Mouse (Mus musculus) CD4-positive, CD25-positive, alpha-beta regulatory T cell, adult 4 months (primary cell): ENCODE measurements around the gene S1pr5. TPM values are rescaled to one million over a fixed set of nuclear protein-coding genes. Genes with fewer than 3 reads are reported as not detected.
"Not testable (repeated sequence)": the region's sequence is repeated elsewhere in the genome, so short reads cannot be mapped to it uniquely, and the experiment has no call there.

Experiments
- ATAC-seq: one replicate; pipeline ENCODE4 v1.8.0; 2017
- polyA plus RNA-seq, 2 experiments: library from polyadenylated mRNA; unstranded; fragments of 100-300 nt; shearing (Covaris generic); gene quantifications; one replicate each; pipeline ENCODE4 v1.2.1; 2017

The S1pr5 gene
- polyA plus RNA-seq, 2 experiments from 2014 or later, result 0.12 TPM; not detected in 1

DNA sequence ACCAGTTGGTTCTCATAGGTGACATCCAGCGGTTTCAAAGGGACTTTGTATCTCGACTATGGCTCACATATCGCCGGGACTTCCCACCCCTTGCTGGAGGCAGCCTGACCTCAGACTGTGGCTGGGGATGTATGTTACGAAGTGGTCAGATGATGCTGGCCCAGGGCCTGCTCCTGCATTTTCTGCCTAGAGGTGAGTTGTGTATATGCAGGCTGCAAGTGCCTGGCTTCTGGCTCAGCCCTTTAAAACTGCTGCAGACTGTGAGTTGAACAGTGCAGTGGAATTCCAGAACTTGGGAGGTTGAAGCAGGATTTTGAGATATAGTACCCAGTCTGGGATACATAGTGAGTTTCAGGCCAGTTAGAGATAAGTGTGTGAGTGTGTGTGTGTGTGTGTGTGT is 18.6 kb upstream of the S1pr5 start:
- ATAC-seq, result no peak

DNA sequence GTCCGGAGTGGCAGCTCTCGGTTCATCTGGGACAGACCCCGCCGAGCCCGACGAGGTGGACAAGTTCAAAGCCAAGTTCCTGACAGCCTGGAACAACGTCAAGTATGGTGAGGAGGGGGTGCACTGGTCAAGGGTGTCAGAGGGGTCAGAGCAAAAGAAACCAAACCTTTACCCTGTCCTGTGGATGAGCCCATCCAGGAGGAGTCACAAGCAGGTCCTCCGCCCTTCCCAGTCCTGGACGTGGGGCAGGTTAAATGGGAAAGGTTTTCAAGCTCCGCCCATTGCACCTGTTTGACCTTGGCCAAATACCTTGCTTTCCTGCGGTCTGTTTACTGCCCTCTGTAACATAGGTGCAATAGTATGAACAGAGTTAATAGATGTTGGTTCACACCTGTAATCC is 17.4 kb upstream of the S1pr5 start:
- ATAC-seq, result no peak

DNA sequence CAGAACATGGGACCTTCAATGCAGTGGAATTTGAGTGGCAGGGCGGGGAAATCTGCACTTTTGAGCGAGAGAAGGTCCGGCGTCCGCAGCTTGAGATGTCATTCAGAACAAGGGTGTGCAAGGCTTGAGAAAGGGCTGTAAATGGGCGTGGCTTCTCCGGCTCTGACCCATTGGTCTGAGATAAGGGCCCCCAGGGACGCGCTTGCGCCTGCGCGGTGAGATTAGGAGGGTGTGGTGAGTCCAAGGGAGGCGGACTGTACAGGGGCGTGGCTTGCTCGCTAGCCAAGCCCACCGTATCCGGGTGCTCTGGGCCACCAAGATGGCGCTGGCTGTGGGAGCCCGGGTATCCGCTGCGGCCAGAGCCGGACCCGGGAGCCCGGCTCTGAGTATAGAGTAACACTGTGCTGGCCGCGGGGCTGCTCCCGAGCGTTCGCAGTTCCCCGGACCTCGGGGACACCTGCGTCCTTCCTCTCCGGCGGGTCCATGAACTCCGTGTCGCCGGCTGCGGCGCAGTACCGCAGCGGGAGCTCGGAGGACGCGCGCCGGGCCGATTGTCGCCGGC is 16.8 kb upstream of the S1pr5 start, which contains the start of gene Atg4d:
Atg4d (plus strand) TSS at position 294 of the 562 bp plus-strand sequence.
- ATAC-seq, result peak; percentile 98

DNA sequence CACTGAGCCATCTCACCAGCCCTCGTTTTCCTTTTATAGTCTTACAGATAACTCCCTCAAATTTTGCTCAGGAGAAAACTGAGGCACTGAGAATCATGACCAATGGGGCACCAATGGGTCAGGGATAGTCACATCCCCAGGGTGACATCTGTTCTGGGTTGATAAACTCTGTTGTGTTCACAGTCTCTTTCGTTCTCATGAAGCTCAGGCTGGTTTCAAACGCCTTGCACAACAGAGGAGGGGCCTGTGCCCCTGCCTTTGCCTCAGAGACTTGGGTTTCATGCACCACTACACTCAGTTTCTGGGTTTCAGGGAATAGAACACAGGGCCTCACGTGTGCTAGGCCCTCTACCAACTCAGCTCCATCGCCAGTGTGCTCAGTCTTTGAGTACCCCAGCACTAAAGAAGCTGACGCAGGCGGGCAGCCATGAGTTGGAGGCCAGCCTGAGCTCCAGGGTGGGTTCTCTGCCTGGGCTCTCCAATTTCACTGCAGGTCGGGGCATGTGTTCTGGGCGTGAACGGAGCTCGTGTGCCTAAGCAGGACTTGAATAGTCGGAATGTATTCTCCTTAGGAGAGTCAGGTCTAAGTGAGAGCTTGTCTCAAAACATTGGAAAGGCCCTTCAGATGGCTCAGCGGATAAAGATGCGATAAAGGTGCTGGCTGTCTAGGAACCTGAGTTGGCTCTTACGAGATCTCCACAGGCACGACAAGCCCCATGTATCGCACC is 16.2 kb upstream of the S1pr5 start:
- no peak for ATAC-seq

DNA sequence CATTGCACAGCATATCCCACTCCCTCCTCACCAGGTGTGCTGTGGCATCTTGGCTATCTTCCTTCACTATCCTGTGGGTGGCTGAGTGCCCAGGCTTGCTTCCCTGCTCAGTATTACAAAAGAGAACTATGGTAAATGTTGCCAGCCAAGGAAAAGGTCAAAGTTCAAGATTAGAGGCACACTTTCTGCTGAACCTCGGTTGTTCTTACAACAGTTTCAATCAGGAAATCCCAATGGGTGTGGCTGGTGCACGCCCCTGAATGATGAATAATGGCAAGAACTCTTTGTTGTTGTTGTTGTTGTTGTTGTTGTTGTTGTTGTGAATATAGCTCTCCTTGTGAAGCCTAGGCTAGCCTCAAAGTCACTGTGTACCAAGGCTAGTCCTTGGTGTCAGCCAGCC is 13.6 kb upstream of the S1pr5 start:
- no peak for ATAC-seq

DNA sequence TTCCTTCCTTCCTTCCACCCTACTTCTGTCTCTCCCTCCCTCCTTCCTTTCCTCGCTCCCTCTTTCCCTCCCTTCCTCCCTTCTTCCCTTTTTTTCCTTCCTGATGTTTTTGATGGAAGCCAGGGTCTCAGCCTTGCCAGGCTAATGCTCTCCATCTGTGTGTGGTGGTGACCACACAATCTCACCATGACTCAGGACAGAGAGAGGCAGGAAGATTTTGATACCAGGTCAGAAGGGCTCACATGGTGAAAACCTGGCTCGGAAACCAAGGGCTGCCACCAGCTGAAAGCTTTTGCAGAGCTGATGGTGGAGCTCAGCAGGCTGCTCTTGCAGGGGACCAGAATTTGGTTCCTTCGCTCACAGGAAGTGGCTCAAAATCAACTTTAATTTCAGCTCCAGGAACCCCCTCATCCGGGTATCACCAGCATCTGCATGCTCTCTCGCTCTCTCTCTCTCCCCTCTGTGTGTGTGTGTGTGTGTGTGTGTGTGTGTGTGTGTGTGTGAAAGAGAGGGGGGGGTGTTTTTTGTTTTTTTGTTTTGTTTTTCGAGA is 12.3 kb upstream of the S1pr5 start:
- ATAC-seq, result peak; percentile 33

DNA sequence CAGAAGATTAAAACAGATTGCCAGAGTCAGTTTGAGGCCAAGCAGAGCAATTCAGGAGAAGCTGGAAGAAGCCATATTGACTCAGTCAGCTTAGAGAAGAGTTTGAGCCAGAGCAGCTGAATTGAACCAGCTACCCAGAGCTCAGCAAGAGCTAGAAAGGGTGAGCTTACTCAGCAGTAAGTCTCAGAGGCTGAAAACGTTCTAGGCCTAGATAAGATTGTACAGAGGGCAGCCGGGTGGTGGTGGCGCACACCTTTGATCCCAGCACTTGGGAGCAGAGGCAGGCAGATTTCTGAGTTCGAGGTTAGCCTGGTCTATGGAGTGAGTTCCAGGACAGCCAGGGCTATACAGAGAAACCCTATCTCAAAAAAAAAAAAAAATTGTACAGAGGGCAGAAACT is 8.1 kb upstream of the S1pr5 start:
- not testable (repeated sequence) for ATAC-seq

DNA sequence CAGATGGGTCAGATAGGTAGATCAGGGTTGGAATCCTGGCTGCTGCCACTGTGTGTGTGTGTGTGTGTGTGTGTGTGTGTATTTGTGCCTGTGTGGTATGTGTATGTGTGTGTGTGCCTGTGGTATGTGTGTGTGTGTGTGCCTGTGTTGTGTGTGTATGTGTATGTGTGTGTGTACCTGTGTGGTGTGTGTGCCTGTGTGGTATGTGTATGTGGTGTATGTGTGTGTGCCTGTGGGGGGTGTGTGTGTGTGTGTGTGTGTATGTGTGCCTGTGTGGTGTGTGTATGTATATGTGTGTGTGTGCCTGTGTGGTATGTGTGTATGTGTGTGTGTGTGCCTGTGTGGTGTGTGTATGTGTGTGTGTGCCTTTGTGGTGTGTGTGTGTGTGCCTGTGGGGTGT is 6.4 kb upstream of the S1pr5 start:
- ATAC-seq, result no peak

DNA sequence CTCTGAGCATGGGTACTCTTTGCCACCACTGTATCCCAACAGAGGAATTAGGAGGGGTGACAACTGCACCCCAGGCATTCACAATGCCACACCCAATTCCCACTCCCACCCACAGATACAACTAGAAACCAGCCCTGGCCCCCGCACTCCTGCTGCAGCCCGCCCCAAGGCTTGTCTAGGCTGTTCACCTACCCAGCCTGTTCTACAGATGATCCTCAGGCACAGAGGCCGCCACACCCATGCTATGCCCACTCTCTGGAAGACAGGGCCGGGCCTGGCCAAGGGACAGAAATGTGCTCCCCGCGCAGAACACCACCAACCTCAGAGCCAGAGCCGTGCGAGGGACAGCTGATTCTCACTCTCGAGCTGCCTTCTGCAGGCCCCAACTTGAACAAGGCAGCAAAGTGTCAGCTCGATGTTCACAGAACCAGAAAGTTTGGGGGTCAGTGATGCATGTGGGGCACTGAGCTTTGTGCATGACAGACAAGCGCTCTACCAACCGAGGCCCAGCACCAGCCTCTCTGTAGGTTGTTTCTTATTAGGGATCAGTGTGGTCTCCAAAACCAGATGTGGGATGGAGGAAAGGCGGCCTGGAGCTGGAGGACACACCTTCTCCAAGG is 3.0 kb upstream of the S1pr5 start:
- no peak for ATAC-seq

DNA sequence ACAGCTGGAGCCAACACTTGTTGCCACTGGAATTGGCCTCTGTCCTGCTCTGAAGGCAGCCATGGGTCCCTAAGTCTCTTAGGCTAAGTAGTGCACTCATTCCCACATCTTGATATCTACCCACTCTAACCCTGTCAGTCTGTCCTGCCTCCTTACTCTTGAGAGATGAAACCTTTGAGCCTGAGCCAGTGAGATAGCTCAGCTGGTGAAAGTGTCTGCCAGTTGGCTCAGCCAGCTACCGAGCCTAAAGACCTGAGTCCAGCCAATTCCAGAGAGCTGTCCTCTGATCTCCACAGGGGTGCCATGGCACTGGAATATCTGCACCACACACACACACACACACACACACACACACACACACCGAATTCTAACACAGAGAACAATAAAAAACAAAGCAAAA is 2.3 kb upstream of the S1pr5 start:
- no peak for ATAC-seq

DNA sequence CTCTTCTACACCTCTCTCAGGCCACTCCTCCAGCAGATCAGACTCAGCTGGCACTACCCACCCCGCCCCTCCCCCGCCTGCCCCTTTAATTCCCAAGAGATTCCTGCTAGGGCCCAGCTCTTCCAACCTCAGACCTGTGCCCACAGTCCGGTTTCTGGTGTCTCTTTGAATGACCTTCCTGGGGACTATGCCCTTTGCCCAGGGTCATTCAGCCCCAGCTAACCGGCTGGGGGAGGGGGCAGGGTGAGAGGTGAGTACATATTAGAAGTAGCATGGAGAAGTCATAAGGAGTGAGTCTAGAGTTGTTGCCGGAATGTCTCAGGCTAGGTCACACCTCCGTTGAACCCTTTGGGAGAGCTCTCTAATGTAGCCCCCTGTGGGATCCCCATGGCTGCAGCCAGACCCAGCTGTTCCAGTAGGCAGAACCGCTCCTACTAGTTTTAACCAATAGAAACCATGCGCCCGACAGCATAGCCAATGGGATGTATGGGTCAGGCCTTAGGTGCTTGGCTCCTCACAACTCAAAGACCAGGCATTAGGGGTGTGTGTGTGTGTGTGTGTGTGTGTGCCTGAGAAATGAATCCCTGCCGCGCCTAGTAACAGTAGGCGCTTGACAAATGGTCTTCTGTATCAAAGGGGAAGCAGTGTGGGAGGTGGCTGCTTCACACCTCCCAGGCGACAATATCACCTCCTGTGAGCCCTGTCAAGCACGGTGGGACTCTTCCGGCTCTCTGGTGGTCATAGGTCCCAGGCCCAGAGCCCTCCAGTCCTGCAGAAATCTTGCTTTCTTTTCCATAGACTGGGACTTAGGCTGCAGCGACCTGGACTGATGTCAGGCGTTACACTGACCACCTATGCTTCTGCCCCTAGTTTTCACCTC is 1.6 kb upstream of the S1pr5 start:
- ATAC-seq, result no peak

DNA sequence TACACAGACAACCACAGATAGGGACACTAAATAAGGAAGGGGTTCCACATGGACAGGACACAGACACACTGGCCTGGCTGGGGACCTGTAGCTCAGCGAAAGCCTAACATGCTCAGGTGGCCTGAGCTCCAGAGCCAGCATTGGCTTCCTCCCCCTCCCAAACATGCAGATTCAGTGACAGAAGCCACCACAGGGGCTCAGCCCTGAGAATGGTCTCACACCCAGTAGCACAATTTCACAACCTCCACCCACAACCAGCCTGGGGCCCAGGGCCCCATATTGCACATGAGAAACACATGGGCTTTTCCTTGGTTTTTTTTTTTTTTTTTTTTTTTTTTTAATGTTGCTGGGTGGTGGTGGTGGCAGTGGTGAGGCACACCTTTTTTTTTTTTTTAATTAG is 1.9 kb downstream of the S1pr5 start:
- no peak for ATAC-seq

DNA sequence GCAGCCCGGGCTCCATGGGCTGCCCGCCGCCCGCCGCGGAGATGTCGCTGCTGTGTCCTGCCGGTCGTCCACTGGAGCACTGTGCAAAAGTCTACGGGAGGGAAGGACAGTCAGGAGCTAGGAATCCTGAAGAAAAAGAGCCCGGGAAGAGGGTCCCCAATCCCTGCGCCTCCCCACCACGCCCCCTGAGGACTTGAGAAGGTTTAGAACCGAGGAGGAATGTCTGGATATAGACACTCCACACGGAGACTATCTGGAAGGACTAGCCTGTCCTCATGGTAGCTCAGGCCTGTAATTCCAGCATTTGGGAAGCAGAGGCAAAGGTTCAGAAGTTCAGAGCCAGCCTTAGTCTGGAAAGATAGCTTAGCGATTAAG is 3.1 kb downstream of the S1pr5 start:
- ATAC-seq, result no peak

DNA sequence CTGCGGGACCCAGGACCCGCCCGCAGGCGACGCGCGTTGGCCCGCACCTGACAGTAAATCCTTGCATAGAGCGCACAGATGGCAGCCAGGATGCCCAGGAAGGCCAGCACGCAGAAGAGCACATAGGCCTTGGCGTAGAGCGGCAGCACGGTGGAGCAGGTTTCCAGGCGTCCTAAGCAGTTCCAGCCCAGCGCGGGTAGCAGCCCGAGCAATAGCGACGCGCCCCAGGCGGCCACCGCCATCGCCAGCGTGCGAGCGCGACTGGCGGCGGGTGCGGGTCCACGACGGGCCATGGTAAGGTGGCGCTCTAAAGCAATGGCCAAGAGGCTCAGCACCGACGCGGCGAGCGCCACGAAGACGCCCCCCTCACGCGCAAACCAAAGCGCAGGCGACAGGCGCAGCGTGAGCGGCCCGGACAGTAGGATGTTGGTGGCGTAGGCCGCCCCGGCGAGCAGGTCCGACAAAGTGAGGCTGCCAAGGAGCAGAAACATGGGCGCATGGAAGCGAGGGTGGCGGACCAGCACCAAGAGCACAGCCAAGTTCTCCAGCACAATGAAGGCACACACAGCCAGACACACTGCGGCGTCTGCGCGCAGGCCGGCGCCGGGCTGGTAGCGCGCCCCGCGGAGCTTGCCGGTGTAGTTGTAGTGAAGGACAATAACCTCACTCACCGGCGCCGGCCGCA is 3.7 kb downstream of the S1pr5 start:
- ATAC-seq, result no peak

DNA sequence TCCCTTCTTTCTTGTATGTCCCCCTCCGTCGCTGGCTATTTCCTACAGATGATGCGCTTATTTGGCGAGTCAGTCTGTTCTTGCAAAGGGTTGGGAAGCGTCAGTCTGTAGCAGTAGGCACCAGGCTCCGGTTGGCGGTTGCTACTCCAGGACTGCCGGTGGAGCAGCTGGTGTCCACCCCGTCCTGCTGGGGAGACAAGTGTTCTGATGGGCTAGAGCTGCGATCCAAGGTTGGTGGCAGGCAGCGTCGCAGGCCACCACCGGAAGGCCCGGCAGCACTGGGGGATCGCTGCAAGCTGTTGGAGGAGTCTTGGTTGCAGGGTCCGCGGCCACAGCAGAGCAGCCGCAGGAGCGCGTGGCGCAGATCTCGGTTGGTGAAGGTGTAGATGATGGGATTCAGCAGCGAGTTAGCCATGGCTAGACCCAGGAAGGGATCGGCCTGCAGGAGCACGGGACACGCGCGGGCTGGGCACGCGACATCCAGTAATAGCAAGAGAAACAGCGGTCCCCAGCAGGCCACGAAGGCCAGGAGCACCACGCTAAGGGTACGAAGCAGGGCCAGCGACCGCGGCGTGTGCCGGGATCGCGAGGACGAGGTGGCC is 4.3 kb downstream of the S1pr5 start:
- ATAC-seq, result no peak

DNA sequence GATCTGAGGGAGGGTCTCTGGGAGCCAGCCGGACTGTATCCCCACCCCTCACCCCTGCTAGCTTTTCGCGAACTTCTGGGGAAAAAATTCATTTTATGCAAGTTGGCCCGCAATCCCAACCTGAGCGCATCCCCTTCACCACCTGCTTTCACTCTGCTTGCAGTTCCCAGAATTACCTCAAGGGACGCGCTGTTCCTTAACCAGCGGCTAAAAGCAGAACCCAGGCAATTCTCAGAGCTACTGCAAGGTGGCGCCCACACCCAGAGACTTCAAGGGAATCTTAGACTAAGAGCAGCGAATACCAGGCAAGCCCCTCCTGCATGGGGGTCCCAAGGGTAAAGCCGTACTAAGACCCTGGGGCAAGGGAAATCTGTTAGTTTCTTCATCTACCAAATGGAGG is 6.9 kb downstream of the S1pr5 start:
- peak; percentile 68 for ATAC-seq

DNA sequence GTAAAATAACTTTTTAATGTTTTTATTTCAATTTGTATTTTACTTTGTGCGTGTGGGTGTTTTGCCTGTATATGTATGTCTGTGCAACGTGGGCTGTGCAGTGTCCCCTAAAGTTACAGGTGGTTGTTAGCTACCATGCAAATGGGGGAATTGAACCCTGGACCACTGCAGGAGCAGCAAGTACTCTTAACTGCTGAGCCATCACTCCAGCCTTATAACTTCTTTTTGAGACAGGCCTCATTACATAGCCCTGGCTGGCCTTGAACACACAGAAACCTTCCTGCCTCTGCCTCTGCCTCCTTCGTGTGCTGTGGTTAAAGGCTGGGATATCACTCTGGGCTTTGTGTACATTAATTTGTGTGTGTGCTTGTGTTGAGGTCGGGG is 8.8 kb downstream of the S1pr5 start:
- ATAC-seq, result no peak

DNA sequence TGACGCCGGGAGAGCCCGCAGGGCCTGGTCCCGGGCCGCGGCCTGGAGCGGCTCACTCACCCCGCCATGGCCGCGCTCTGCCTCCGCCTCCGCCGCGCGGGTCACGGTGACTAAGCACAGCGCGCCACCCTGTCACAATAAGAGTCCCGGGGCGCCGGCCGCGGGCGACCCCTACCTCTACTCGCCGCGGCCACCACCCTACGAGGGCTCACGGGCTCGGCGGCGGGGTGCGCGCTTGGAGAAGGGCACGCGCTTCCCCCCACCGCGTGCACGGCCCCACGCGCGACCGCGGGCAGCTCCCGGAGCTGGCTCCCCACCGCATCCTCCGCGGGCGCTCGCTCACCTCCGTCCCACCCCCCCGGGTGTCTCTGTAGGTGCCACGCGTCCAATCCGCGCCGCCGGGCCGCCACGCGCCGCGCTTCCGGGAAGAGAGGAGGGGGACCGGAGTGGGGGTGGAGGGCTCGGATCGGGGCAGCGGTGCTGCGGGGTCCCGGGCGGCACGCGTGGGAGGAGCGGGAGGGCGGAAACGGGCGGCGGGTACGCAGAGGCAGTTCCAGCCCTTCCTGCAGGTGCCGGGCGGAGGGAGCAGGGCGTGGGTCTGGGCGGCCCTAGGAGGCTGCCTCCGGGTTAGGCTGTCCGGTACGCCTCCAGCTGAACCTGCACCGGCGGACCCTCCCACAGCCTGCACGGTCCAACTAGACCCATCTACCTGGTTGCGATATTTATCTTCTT is 9.3 kb downstream of the S1pr5 start, which contains the start of gene Keap1:
Keap1 (minus strand) TSS at position 629 of the 732 bp plus-strand sequence.
- ATAC-seq, result peak; percentile 68

DNA sequence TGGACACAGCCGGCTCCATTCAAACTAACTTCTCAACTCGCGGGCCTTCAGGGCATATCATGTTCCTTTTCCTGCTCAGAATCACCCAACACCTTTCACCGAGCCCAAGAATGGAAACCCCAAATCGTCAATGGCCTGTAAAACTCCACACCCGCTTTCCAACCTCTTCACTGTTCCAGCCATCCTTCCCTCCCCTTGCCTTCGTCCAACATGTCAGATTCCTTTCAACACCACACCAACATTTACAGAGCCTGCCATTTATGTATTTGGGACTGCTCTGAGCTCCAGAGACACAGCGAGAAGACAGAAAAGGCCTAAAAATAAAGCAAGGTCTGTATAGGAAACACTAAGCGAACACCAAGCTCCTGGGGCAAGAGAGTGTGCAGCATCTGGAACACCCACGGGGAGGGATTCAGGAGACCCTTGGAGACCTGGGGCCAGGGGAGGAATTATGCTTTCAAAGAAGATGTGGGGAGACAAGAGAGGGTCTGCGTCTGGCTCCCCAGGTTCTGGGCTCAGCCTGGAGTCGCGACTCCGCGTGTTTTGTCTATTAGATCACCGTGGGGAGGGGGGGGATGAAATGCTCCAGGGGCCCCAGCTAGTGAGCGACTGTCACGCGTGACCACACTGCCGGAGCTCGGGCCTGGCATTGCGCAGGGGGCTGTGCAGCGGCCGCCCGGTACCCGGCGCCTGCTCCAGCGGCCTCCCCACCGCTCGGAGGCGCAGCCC is 10.1 kb downstream of the S1pr5 start:
- no peak for ATAC-seq

DNA sequence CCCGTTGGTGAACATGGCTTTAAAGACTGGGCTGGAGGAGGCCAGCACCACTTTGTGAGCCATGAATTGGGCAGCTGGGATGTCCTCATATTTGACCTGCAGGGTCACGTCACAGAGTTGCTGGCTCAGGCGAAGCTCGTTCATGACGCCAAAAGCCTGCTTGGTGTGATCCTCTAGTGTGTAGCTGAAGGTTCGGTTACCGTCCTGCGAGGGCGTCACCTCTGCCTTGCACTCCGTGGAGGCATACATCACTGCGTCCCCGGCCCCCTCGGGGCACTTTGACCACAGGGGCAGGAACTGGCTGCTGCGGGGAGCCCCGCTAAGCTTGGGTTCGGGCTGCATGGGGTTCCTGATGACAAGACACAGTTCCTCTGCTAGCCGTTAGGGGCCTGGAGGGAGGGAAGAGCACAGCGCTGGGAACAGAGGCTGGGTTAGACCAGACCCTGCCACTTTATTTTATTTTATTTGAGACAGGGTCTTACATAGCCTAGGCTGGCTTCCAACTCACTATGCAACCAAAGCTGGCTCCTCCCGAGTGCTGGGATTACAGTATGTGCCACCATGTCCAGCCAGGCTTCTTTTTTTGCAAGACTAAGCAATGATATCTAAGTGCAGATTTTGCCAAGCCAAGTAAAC is 10.8 kb downstream of the S1pr5 start:
- ATAC-seq, result peak; percentile 15
